Mouse (Mus musculus) ES-E14 (cell line): ENCODE results near the gene Ralgapa2.

Experiments used
- CHD2 ChIP-seq: IDR thresholded peaks from 2 replicates; pipeline ENCODE4 v1.6.1; 2014; ENCODE audit warnings: mild to moderate bottlenecking, low read depth, low read length, inconsistent platforms
- HCFC1 ChIP-seq: IDR thresholded peaks from 2 replicates; pipeline ENCODE4 v1.6.1; 2012; ENCODE audit warnings: low read length, inconsistent platforms, borderline replicate concordance; ENCODE audit not compliant: insufficient read depth
- MAFK ChIP-seq: IDR thresholded peaks from 2 replicates; pipeline ENCODE4 v1.6.1; 2014; ENCODE audit warnings: mild to moderate bottlenecking, low read depth, low read length, inconsistent platforms; ENCODE audit not compliant: insufficient read depth

DNA sequence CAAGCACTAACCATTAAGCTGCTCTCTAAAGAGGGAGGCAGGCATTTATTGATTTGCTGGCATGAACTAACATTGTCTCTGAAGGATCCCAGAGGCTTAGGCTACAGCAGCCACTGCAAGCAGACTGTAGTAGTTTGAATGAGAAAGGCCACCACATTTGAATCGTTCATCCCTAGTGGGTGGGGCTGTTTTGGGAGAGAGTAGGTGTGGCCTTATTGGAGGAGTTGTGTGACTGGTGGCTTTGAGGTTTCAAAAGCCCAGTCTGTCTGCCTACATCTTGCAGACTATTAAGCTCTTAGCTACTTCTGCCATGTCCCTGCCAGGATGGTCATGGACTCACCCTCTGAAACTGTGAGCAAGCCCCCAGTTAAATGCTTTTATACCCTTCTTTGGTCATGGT is 15.1 kb downstream of the Ralgapa2 start:
- TF ChIP-seq CHD2 = no peak
- no peak for TF ChIP-seq HCFC1
- TF ChIP-seq MAFK = no peak
